Mouse (Mus musculus): ENCODE measurements at regions not wholly inside any gene's neighbourhood (a gene's known extent, or its start where the extent isn't known, plus 50 kb on each side); places are given as distances from the start of the nearest gene placed in this dataset.

DNA sequence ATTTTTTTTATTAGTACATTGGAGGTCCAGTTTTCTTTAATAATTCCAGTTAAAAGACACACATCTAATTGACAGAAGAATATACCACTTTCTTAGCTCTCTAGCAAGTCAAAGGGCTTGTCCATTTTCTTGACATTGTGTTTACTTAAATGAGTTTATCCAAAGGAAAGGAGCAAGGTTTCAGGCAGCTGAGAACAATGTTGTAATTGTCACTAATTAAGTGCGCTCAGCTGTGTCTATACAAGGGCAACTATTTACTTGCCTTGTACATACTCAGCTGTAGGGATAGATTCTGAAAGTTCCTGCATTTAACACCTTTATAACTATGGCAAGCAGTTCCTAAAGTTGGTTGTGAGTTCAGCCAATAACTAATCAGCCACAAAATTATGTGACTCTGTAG is 198.0 kb upstream of the Gm49339 start:
- TF ChIP-seq ZMIZ1 (IDR thresholded peaks at IDR 0.05; ENCODE audit: low read depth, low read length) (no peak), MAZ (IDR thresholded peaks at IDR 0.05; ENCODE audit: low read depth, low read length) (no peak), EP300 (IDR thresholded peaks at IDR 0.05; ENCODE audit: low read length) (no peak), CHD2 (IDR thresholded peaks at IDR 0.05; ENCODE audit: low read length) (no peak), RCOR1 (conservative IDR thresholded peaks at IDR 0.05; ENCODE audit: low read depth, low read length) (no peak), HCFC1 (IDR thresholded peaks at IDR 0.05; ENCODE audit: low read depth, low read length) (no peak), POLR2A (IDR thresholded peaks at IDR 0.05; ENCODE audit: low read depth, low read length) (no peak), E2F4 (IDR thresholded peaks at IDR 0.05; ENCODE audit: insufficient replicate concordance, low read depth, low read length) (no peak), JUND (conservative IDR thresholded peaks at IDR 0.05; ENCODE audit: low read depth, low read length) (no peak), BHLHE40 (IDR thresholded peaks at IDR 0.05; ENCODE audit: low read depth, low read length) (no peak), NELFE (IDR thresholded peaks at IDR 0.05; ENCODE audit: low read depth, low read length) (no peak), ELF1 (IDR thresholded peaks at IDR 0.05; ENCODE audit: low read depth, low read length) (no peak), TCF12 (IDR thresholded peaks at IDR 0.05; ENCODE audit: low read depth, low read length) (no peak), SMC3 (IDR thresholded peaks at IDR 0.05; ENCODE audit: low read depth, low read length) (no peak), MYC (IDR thresholded peaks at IDR 0.05; ENCODE audit: low read depth, low read length) (no peak), POLR2AphosphoS2 (IDR thresholded peaks at IDR 0.05; ENCODE audit: low read depth, low read length) (no peak), ZC3H11A (IDR thresholded peaks at IDR 0.05; ENCODE audit: low read depth, low read length) (no peak), USF2 (conservative IDR thresholded peaks at IDR 0.05; ENCODE audit: low read depth, low read length) (no peak)
- Histone ChIP-seq H3K27me3 (replicated peaks) (no peaks in the 10 kb centered on the region), H3K9me3 (replicated peaks; ENCODE audit: low read length) (no peaks in the 10 kb centered on the region), H3K4me1 (ENCODE audit: control insufficient read depth in 1 of 2, insufficient read depth in 2 of 2) (no peaks in the 10 kb centered on the region), H3K4me3 (replicated peaks in 1 of 3; ENCODE audit: low read depth in 2 of 3, low read length in 2 of 3, poor library complexity in 1 of 3) (no peak overlapping the region), H3K9ac (ENCODE audit: insufficient read depth, low read depth) (no peak overlapping the region), H3K27ac (ENCODE audit: insufficient read depth, low read depth) (no peak overlapping the region), H3K4me2 (ENCODE audit: insufficient read depth, low read depth, poor library complexity, severe bottlenecking) (no peak overlapping the region), H3K36me3 (replicated peaks in 1 of 2; ENCODE audit: control insufficient read depth in 1 of 2, insufficient read depth in 1 of 2, low read length in 1 of 2) (no peaks in the 10 kb centered on the region), H3K79me2 (replicated peaks; ENCODE audit: control insufficient read depth, extremely low read depth, insufficient read depth, poor library complexity, severe bottlenecking) (no peaks in the 10 kb centered on the region)
- DNase-seq (ENCODE audit: extremely low read depth): no peak
- in situ Hi-C loops (cut with MboI; ENCODE audit: low pct_ligation_motif_present, low pct_unique_long_range_greater_than_20kb, low sequenced_read_pairs) (loop anchor here (25.0 kb wide), 2 partner anchors 395 to 570 kb away; partner anchors contain the start of gene Sim1), dilution Hi-C loops (cut with MboI; ENCODE audit: extremely low pct_ligation_motif_present, extremely low pct_unique_long_range_greater_than_20kb, low sequenced_read_pairs) (no loop called here)

DNA sequence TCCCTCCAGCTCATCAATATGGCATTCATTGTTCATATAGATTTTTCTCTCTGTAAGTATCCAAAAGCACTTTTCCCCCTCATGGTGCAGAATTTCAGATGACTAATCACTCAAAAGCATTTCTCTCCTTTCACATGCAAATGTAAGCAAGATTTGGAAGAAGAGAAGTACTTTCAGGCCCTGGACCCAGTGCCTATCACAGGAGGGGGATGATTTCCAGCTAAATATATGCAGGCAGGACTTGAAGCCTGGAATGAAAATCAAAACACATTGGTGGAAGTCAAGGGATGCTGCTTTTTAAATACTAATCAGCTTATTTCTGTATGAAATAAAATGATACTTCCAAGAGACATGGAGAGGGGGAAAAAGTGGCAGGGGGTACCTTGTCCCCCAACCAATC is 195.9 kb upstream of the Gm49339 start:
- Histone ChIP-seq H3K9me3 (replicated peaks; ENCODE audit: low read length) (no peaks in the 10 kb centered on the region), H3K4me2 (ENCODE audit: insufficient read depth, low read depth, poor library complexity, severe bottlenecking) (no peak overlapping the region), H3K36me3 (replicated peaks in 1 of 2; ENCODE audit: control insufficient read depth in 1 of 2, insufficient read depth in 1 of 2, low read length in 1 of 2) (no peaks in the 10 kb centered on the region), H3K4me3 (replicated peaks in 1 of 3; ENCODE audit: low read depth in 2 of 3, low read length in 2 of 3, poor library complexity in 1 of 3) (no peak overlapping the region), H3K27me3 (replicated peaks) (no peaks in the 10 kb centered on the region), H3K79me2 (replicated peaks; ENCODE audit: control insufficient read depth, extremely low read depth, insufficient read depth, poor library complexity, severe bottlenecking) (no peaks in the 10 kb centered on the region), H3K9ac (ENCODE audit: insufficient read depth, low read depth) (no peak overlapping the region), H3K4me1 (ENCODE audit: control insufficient read depth in 1 of 2, insufficient read depth in 2 of 2) (no peaks in the 10 kb centered on the region), H3K27ac (ENCODE audit: insufficient read depth, low read depth) (no peak overlapping the region)
- DNase-seq (ENCODE audit: extremely low read depth): no peak
- in situ Hi-C loops (cut with MboI; ENCODE audit: low pct_ligation_motif_present, low pct_unique_long_range_greater_than_20kb, low sequenced_read_pairs): loop anchor here (25.0 kb wide), 2 partner anchors 397 to 572 kb away; partner anchors contain the start of gene Sim1
- dilution Hi-C loops (cut with MboI; ENCODE audit: extremely low pct_ligation_motif_present, extremely low pct_unique_long_range_greater_than_20kb, low sequenced_read_pairs): no loop called here
- TF ChIP-seq UBTF (IDR thresholded peaks at IDR 0.05; ENCODE audit: low read depth, low read length): no peak
- TF ChIP-seq SMC3 (IDR thresholded peaks at IDR 0.05; ENCODE audit: low read depth, low read length): no peak
- TF ChIP-seq MEF2A (IDR thresholded peaks at IDR 0.05; ENCODE audit: borderline replicate concordance, low read depth, low read length): no peak
- no peak for TF ChIP-seq ZMIZ1 (IDR thresholded peaks at IDR 0.05; ENCODE audit: low read depth, low read length)
- no peak for TF ChIP-seq E2F4 (IDR thresholded peaks at IDR 0.05; ENCODE audit: insufficient replicate concordance, low read depth, low read length)
- no peak for TF ChIP-seq TCF12 (IDR thresholded peaks at IDR 0.05; ENCODE audit: low read depth, low read length)
- TF ChIP-seq ZC3H11A (IDR thresholded peaks at IDR 0.05; ENCODE audit: low read depth, low read length): no peak
- no peak for TF ChIP-seq ZKSCAN1 (IDR thresholded peaks at IDR 0.05; ENCODE audit: borderline replicate concordance, low read depth, low read length)
- no peak for TF ChIP-seq EP300 (IDR thresholded peaks at IDR 0.05; ENCODE audit: low read length)
- TF ChIP-seq CHD1 (IDR thresholded peaks at IDR 0.05; ENCODE audit: low read depth, low read length): no peak
- no peak for TF ChIP-seq IRF4 (IDR thresholded peaks at IDR 0.05; ENCODE audit: low read depth, low read length)
